Mouse (Mus musculus): ENCODE measurements around the gene Slc6a6. TPM values are rescaled to one million over a fixed set of nuclear protein-coding genes. Genes with fewer than 3 reads are reported as not detected.

Slc6a6 gene
- total RNA-seq (2021), result 10 to 100 TPM; 52.1 to 57.8 TPM
- long read RNA-seq, experiment 1, full-length matches to known transcripts, result 4 of 22 reads
- long read RNA-seq, experiment 1, partial matches to known transcripts, result 1 of 22 reads
- long read RNA-seq, experiment 1, other reads (novel, unspliced or antisense), result 17 of 22 reads
- long read RNA-seq, experiment 2, full-length matches to known transcripts, result 11 of 38 reads
- long read RNA-seq, experiment 2, partial matches to known transcripts, result 3 of 38 reads
- long read RNA-seq, experiment 2, other reads (novel, unspliced or antisense), result 24 of 38 reads

- DNase-seq, result peak; percentile 91
Measured at GRCm38 (mm10) chr6:91683602-91684473, at the start of gene Slc6a6. Gene Slc6a6 (plus strand): TSS chr6:91684053.

GRCm38 (mm10) chr6:91634417-91634816, 49.4 kb upstream of the Slc6a6 start:
- no peak for DNase-seq

- no peak for DNase-seq
Measured at GRCm38 (mm10) chr6:91634876-91635275, 49.0 kb upstream of the Slc6a6 start.

GRCm38 (mm10) chr6:91638204-91638995, 45.5 kb upstream of the Slc6a6 start:
- no peak for DNase-seq

GRCm38 (mm10) chr6:91643011-91643410, 40.8 kb upstream of the Slc6a6 start:
- no peak for DNase-seq

GRCm38 (mm10) chr6:91643416-91643921, 40.4 kb upstream of the Slc6a6 start:
- no peak for DNase-seq

GRCm38 (mm10) chr6:91646019-91646418, 37.8 kb upstream of the Slc6a6 start:
- no peak for DNase-seq

GRCm38 (mm10) chr6:91646822-91647221, 37.0 kb upstream of the Slc6a6 start:
- no peak for DNase-seq

GRCm38 (mm10) chr6:91647385-91647791, 36.5 kb upstream of the Slc6a6 start:
- peak; percentile 24 for DNase-seq

GRCm38 (mm10) chr6:91650255-91650654, 33.6 kb upstream of the Slc6a6 start:
- DNase-seq, result no peak

- no peak for DNase-seq
Measured at GRCm38 (mm10) chr6:91652296-91652695, 31.6 kb upstream of the Slc6a6 start.

- DNase-seq, result no peak
Measured at GRCm38 (mm10) chr6:91655244-91655643, 28.6 kb upstream of the Slc6a6 start.

- no peak for DNase-seq
Measured at GRCm38 (mm10) chr6:91655874-91656433, 27.9 kb upstream of the Slc6a6 start.

GRCm38 (mm10) chr6:91658288-91658687, 25.6 kb upstream of the Slc6a6 start:
- no peak for DNase-seq

- peak; percentile 32 for DNase-seq
Measured at GRCm38 (mm10) chr6:91659841-91660509, 23.9 kb upstream of the Slc6a6 start.

- no peak for DNase-seq
Measured at GRCm38 (mm10) chr6:91662301-91662700, 21.6 kb upstream of the Slc6a6 start.

GRCm38 (mm10) chr6:91663616-91664015, 20.2 kb upstream of the Slc6a6 start:
- DNase-seq, result no peak

- DNase-seq, result no peak
Measured at GRCm38 (mm10) chr6:91665267-91665666, 18.6 kb upstream of the Slc6a6 start.

- DNase-seq, result no peak
Measured at GRCm38 (mm10) chr6:91665990-91666700, 17.7 kb upstream of the Slc6a6 start.

- DNase-seq, result no peak
Measured at GRCm38 (mm10) chr6:91667141-91667540, 16.7 kb upstream of the Slc6a6 start.

GRCm38 (mm10) chr6:91668276-91668675, 15.6 kb upstream of the Slc6a6 start:
- no peak for DNase-seq
